Mouse (Mus musculus) kidney, adult 2 months (tissue): ENCODE data around the gene Morf4l2.
A peak's percentile ranks its signal among the peaks of the same experiment; 100 is the strongest.

Source experiments
- CTCF ChIP-seq: fragments of 200-500 bp; conservative IDR thresholded peaks from 2 replicates; pipeline ENCODE4 v1.5.1; 2011; ENCODE audit warnings: low read depth, mild to moderate bottlenecking, control low read depth, low read length, moderate library complexity, mixed read lengths; ENCODE audit not compliant: insufficient read depth, insufficient read length
- POLR2A ChIP-seq: fragments of 200-500 bp; IDR thresholded peaks from one replicate; pipeline ENCODE4 v1.6.1; 2011; ENCODE audit warnings: low read depth, low read length, control low read depth

GRCm38 (mm10) chrX:136740791-136741650 lies 2.5 kb downstream of the Morf4l2 start:
- TF ChIP-seq CTCF (no peak), POLR2A (peak; percentile 65)
